Mouse (Mus musculus) stomach, embryonic 14.5 days (tissue): ENCODE measurements around the gene 2210011C24Rik. TPM values are rescaled to one million over a fixed set of nuclear protein-coding genes. Genes with fewer than 3 reads are reported as not detected.

ENCODE experiments used
- ATAC-seq: fragments of 200-750 bp; cut with Nextera tagmentation; 2 replicates; pipeline ENCODE4 v1.8.0; 2017; ENCODE audit warnings: low read depth, moderate TSS enrichment; ENCODE audit not compliant: insufficient number of reproducible peaks, insufficient read depth, low FRiP score
- H3K27ac ChIP-seq: fragments of 300-500 bp; sonication (generic); 2 replicates; pipeline ENCODE4 v1.5.1; 2014; ENCODE audit warnings: mild to moderate bottlenecking, low read length, moderate library complexity, mixed read lengths
- H3K27me3 ChIP-seq: fragments of 300-500 bp; sonication (generic); 2 replicates; pipeline ENCODE4 v1.6.1; 2014; ENCODE audit warnings: low read length, control low read depth, mixed read lengths; ENCODE audit not compliant: control insufficient read depth, insufficient read depth
- H3K36me3 ChIP-seq: fragments of 300-500 bp; sonication (generic); 2 replicates; pipeline ENCODE4 v1.6.1; 2014; ENCODE audit warnings: mild to moderate bottlenecking, control low read depth, low read length, moderate library complexity, mixed read lengths; ENCODE audit not compliant: control insufficient read depth, insufficient read depth
- H3K4me1 ChIP-seq: fragments of 300-500 bp; sonication (generic); 2 replicates; pipeline ENCODE4 v1.6.1; 2014; ENCODE audit warnings: low read length, control low read depth, mixed read lengths; ENCODE audit not compliant: control insufficient read depth, insufficient read depth
- H3K4me2 ChIP-seq: fragments of 300-500 bp; sonication (generic); replicated peaks from 2 replicates; pipeline ENCODE4 v1.6.1; 2014; ENCODE audit warnings: low read depth, low read length, control low read depth
- H3K4me3 ChIP-seq: fragments of 300-500 bp; sonication (generic); 2 replicates; pipeline ENCODE4 v1.5.1; 2014; ENCODE audit warnings: low read depth, low read length, control low read depth
- H3K9ac ChIP-seq: fragments of 300-500 bp; sonication (generic); replicated peaks from 2 replicates; pipeline ENCODE4 v1.6.1; 2014; ENCODE audit warnings: low read depth, mild to moderate bottlenecking, control low read depth, low read length, moderate library complexity, mixed read lengths
- H3K9me3 ChIP-seq: fragments of 300-500 bp; sonication (generic); 2 replicates; pipeline ENCODE4 v1.6.1; 2016; ENCODE audit warnings: low read depth, low read length, control low read depth; ENCODE audit not compliant: control insufficient read depth
- WGBS: fragments of 180-500 bp; shearing (Covaris S2); extraction: QIAGEN DNeasy Blood & Tissue Kit; methylation state at CpG from one replicate; pipeline ENCODE4 v1.1.7; 2014; 5-methylcytosine and 5-hydroxymethylcytosine counted together
- polyA plus RNA-seq: library from polyadenylated mRNA; unstranded; fragments of >200 nt; fragmentation: Nextera tagmentation; extraction: Ambion mirVana; gene quantifications from 2 replicates; pipeline ENCODE4 v1.2.1, GENCODE M21; 2014

Gene 2210011C24Rik
- 1.1 and 1.3 TPM in 2 replicates for polyA plus RNA-seq

DNA sequence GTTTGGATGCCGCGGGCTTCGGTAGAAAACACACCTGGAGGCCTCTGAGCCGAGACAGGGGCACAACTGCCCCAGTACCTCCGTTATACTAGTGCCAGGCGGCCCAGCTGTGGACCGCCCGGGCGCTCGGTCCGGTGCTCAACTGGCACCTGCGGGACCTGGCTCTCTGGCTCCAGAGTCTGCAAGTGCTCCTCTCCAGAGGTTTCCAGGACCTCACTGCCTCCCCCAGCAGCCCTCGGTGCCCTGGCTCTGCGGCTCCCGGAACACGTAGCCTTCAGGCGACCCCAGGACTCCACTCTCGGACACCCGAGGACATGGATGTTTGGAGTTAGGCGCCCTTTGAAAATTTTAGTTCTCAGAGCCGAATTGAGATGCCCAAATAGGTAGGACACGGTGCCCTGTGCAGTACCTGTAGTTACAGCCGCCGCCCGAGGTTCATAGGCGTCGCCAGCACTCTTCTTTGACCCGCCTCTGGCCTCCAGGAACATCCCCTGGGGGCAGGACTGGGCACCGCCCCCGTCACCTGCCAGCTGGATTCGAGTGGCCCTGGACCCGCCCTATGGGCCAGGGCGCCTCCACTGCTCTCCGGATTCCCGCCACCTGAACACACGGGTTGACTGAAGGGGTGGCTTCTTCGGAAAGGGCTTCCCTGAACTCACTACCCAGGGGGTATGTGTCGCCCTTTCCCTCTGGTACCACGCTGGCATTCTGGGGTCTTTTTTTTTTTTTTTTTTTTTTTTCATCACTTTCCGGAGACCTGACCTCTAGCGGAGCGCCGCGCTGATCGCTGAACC is at the start of gene 2210011C24Rik:
TSS of gene 2210011C24Rik (minus strand) at position 467 of the 794 bp plus-strand sequence.
- H3K9ac ChIP-seq, result peak within 1 kb of the TSS; percentile 18; the same call in 1 of the 2 replicates
- peak within 1 kb of the TSS; percentile 49 for H3K4me3 ChIP-seq
- no peaks in the 10 kb centered on the region for H3K9me3 ChIP-seq
- peaks cover 28% of the 10 kb centered on the region for H3K27me3 ChIP-seq
- peaks cover 13% of the 10 kb centered on the region for H3K4me1 ChIP-seq
- no peak within 1 kb of the TSS for H3K27ac ChIP-seq
- H3K36me3 ChIP-seq, result no peaks in the 10 kb centered on the region
- H3K4me2 ChIP-seq, result peak within 1 kb of the TSS; percentile 92
- WGBS, result under 1% methylated on average over 45 of the region's 45 CpGs
- ATAC-seq, result no peak; the same call in 1 of the 2 replicates

DNA sequence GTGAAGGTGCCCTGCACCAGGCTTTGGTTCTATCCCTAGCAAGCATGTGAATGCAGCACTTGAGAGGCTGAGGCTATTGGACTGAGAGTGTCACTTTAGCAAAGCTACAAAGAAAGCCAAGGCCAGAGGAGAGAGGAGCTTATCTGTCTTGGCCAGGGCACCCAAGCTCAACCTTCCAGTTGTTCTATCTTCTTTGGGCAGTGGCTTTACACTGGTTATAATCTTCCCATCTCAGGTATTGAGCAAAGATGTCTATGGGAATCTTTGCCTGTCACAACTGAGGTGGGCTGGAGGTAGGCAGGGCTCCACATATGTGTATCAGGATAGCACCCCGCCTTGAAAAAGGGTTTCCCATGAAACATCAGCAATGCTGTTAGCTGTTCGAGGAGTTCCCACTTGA is 48.3 kb upstream of the 2210011C24Rik start:
- 88% methylated on average over 2 of the region's 2 CpGs for WGBS
- Histone ChIP-seq H3K9me3 (no peaks in the 10 kb centered on the region), H3K27ac (no peak overlapping the region), H3K4me3 (no peak overlapping the region), H3K4me2 (no peak overlapping the region), H3K27me3 (no peaks in the 10 kb centered on the region), H3K36me3 (no peaks in the 10 kb centered on the region), H3K9ac (no peak overlapping the region), H3K4me1 (no peaks in the 10 kb centered on the region)
- ATAC-seq, result no peak

- WGBS, result 96% methylated on average over 2 of the region's 2 CpGs
- no peaks in the 10 kb centered on the region for H3K27me3 ChIP-seq
- H3K4me1 ChIP-seq, result no peaks in the 10 kb centered on the region
- no peak overlapping the region for H3K4me2 ChIP-seq
- no peak overlapping the region for H3K27ac ChIP-seq
- H3K36me3 ChIP-seq, result no peaks in the 10 kb centered on the region
- H3K4me3 ChIP-seq, result no peak overlapping the region
- ATAC-seq, result no peak
- H3K9ac ChIP-seq, result no peak overlapping the region
- no peaks in the 10 kb centered on the region for H3K9me3 ChIP-seq
These were observed 47.3 kb upstream of the 2210011C24Rik start for GRCm38 (mm10) chr8:84059226-84059625.

DNA sequence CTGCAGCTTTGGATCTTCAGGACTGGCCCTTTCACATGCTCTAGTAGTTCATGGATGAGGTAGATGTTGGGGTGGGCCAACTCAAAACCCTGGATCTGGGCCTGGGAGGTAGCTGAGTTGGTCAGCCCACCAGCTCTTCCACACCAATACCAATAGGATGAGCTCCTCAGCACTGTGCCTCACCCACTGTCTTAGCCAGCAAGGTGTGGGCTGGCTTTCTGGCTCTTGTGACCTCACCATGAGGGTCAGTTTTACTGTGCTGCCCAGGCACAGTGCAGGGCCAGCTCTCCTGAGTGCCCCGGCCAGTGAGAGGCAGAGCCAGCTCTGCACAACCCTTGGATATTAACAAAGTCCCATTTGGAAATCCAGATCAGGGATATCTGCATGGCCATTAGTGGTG is 45.9 kb upstream of the 2210011C24Rik start:
- Histone ChIP-seq H3K27ac (no peak overlapping the region), H3K9me3 (no peaks in the 10 kb centered on the region), H3K4me2 (no peak overlapping the region), H3K4me1 (no peaks in the 10 kb centered on the region), H3K36me3 (no peaks in the 10 kb centered on the region), H3K27me3 (no peaks in the 10 kb centered on the region), H3K4me3 (no peak overlapping the region), H3K9ac (no peak overlapping the region)
- no peak for ATAC-seq
- 79% methylated on average over 1 of the region's 1 CpGs for WGBS

DNA sequence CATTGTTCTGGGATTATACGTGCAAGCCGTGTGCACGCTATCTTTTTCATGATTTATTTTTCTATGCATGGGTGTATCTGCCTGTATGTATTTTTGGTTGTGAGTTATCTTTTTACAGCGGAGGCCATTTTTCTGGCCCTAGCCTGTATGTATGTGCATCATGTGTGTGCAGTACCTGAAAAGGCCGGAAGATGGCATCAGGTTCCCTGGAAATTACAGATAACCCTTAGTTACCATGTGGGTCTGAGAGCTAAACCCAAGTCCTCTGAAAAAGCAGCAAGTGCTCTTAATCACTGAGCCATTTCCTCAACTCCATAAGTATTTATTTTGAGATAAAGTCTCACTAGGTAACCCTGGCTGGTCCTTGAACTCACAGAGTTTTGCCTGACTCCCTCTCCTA is 41.3 kb upstream of the 2210011C24Rik start:
- Histone ChIP-seq H3K9ac (no peak overlapping the region), H3K4me2 (no peak overlapping the region), H3K9me3 (no peaks in the 10 kb centered on the region), H3K36me3 (no peaks in the 10 kb centered on the region), H3K4me3 (no peak overlapping the region), H3K27me3 (no peaks in the 10 kb centered on the region), H3K27ac (no peak overlapping the region), H3K4me1 (no peaks in the 10 kb centered on the region)
- WGBS, result 91% methylated on average over 5 of the region's 5 CpGs
- no peak for ATAC-seq

GRCm38 (mm10) chr8:84052746-84053145 is 40.8 kb upstream of the 2210011C24Rik start:
- Histone ChIP-seq H3K27ac (no peak overlapping the region), H3K9ac (no peak overlapping the region), H3K36me3 (no peaks in the 10 kb centered on the region), H3K4me3 (no peak overlapping the region), H3K27me3 (no peaks in the 10 kb centered on the region), H3K4me1 (no peaks in the 10 kb centered on the region), H3K4me2 (no peak overlapping the region), H3K9me3 (no peaks in the 10 kb centered on the region)
- WGBS, result 62% methylated on average over 3 of the region's 3 CpGs
- ATAC-seq, result peak; percentile 76

DNA sequence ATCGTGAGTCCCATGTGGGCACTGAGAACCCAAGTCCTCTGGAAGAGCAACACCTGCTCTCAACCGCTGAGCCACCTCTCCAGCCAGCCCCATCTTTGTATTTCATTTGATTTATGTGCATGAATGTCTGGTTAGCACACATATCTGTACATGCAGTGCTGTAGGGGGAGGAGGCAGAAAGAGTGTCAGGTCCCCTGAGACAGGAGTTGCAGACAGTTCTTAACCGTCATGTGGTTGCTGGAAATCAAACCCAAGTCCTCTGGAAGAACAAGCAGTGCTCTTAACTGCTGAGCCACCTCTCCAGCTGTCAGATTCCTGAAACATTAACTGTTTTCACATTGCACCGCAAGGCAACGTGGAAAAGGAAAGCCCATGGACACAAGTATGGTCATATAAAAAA is 36.2 kb upstream of the 2210011C24Rik start:
- WGBS, result 57% methylated on average over 5 of the region's 5 CpGs
- no peak for ATAC-seq
- H3K4me2 ChIP-seq, result no peak overlapping the region

GRCm38 (mm10) chr8:84046505-84046904 is 34.5 kb upstream of the 2210011C24Rik start:
- Histone ChIP-seq H3K27ac (no peak overlapping the region), H3K9me3 (no peaks in the 10 kb centered on the region), H3K36me3 (no peaks in the 10 kb centered on the region), H3K4me3 (no peak overlapping the region), H3K27me3 (peaks cover 29% of the 10 kb centered on the region), H3K4me2 (no peak overlapping the region), H3K4me1 (0 out of 2 replicates have a peak, but pooled peaks cover 3% of the 10 kb centered on the region), H3K9ac (no peak overlapping the region)
- no peak for ATAC-seq
- WGBS, result 77% methylated on average over 3 of the region's 3 CpGs

More for the DNA sequence above, 36.2 kb upstream of the 2210011C24Rik start:
- no peak overlapping the region for H3K9ac ChIP-seq
- no peaks in the 10 kb centered on the region for H3K36me3 ChIP-seq
- no peak overlapping the region for H3K4me3 ChIP-seq
- H3K9me3 ChIP-seq, result no peaks in the 10 kb centered on the region
- no peaks in the 10 kb centered on the region for H3K4me1 ChIP-seq
- no peak overlapping the region for H3K27ac ChIP-seq
- H3K27me3 ChIP-seq, result peaks cover 23% of the 10 kb centered on the region
